Mouse (Mus musculus) limb, embryonic 13.5 days (tissue): ENCODE measurements around the gene St6galnac3. TPM values are rescaled to one million over a fixed set of nuclear protein-coding genes. Genes with fewer than 3 reads are reported as not detected.
A peak's percentile ranks its signal among the peaks of the same experiment; 100 is the strongest.

ENCODE experiments used
- ATAC-seq: fragments of 200-750 bp; cut with Nextera tagmentation; 2 replicates; pipeline ENCODE4 v1.8.0; 2017; ENCODE audit warnings: low read depth, moderate number of reproducible peaks, moderate TSS enrichment; ENCODE audit not compliant: low FRiP score
- H3K27ac ChIP-seq: fragments of 300-500 bp; sonication (generic); 2 replicates; pipeline ENCODE4 v1.5.1; 2015; ENCODE audit warnings: inconsistent platforms, mild to moderate bottlenecking, moderate library complexity
- H3K27me3 ChIP-seq: fragments of 300-500 bp; sonication (generic); 2 replicates; pipeline ENCODE4 v1.6.1; 2015; ENCODE audit warnings: mild to moderate bottlenecking, inconsistent platforms
- H3K36me3 ChIP-seq: fragments of 300-500 bp; sonication (generic); 2 replicates; pipeline ENCODE4 v1.6.1; 2015; ENCODE audit warnings: inconsistent platforms, mild to moderate bottlenecking, moderate library complexity
- H3K4me1 ChIP-seq: fragments of 300-500 bp; sonication (generic); 2 replicates; pipeline ENCODE4 v1.6.1; 2015; ENCODE audit warnings: inconsistent platforms
- H3K4me2 ChIP-seq: fragments of 300-500 bp; sonication (generic); replicated peaks from 2 replicates; pipeline ENCODE4 v1.6.1; 2015; ENCODE audit warnings: inconsistent platforms, mild to moderate bottlenecking, moderate library complexity
- H3K4me3 ChIP-seq: fragments of 300-500 bp; sonication (generic); 2 replicates; pipeline ENCODE4 v1.5.1; 2015; ENCODE audit warnings: moderate library complexity, mild to moderate bottlenecking, inconsistent platforms
- H3K9ac ChIP-seq: fragments of 300-500 bp; sonication (generic); 2 replicates; pipeline ENCODE4 v1.6.1; 2015; ENCODE audit warnings: mild to moderate bottlenecking, inconsistent platforms
- H3K9me3 ChIP-seq: fragments of 300-500 bp; sonication (generic); 2 replicates; pipeline ENCODE4 v1.6.1; 2016; ENCODE audit warnings: inconsistent platforms
- WGBS: fragments of 180-500 bp; shearing (Covaris S2); methylation state at CpG from one replicate; pipeline ENCODE4 v1.1.7; 2015; 5-methylcytosine and 5-hydroxymethylcytosine counted together
- polyA plus RNA-seq: library from polyadenylated mRNA; unstranded; fragments of >200 nt; fragmentation: Nextera tagmentation; extraction: Ambion mirVana; gene quantifications from 2 replicates; pipeline ENCODE4 v1.2.1, GENCODE M21; 2015

Gene St6galnac3
- polyA plus RNA-seq, 1 experiment from 2014 or later = 53.7 TPM

DNA sequence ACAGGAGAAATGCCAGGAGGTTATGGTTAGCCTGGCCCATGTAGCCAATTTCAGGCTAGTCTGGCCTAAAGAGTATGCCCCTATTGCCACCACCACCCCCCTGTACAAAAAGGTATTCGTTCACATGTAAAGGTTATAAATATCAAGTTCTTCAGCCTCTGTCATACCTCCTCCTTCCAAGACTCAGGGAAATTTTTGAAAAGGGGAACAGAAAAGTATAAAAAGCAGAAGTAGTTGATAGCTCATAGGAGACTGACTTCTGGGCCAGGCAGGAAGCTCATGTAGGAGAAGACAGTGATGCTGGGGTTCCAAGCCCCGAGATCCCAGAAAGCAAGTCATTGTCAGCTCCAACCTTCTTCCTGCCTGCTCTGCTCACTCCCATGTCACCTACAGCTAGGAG is 158.9 kb downstream of the St6galnac3 start:
- no peak for ATAC-seq
- H3K4me1 ChIP-seq = peaks cover 3% of the 10 kb centered on the region; the same call in 1 of the 2 replicates
- no peak overlapping the region for H3K9ac ChIP-seq
- H3K36me3 ChIP-seq = no peaks in the 10 kb centered on the region
- no peaks in the 10 kb centered on the region for H3K27me3 ChIP-seq
- H3K27ac ChIP-seq = no peak overlapping the region; the same call in 1 of the 2 replicates
- WGBS = 87% methylated on average over 2 of the region's 2 CpGs
- H3K9me3 ChIP-seq = no peaks in the 10 kb centered on the region
- H3K4me2 ChIP-seq = no peak overlapping the region
- H3K4me3 ChIP-seq = no peak overlapping the region

GRCm38 (mm10) chr3:153560897-153561296 is 164.1 kb downstream of the St6galnac3 start:
- Histone ChIP-seq H3K4me3 (no peak overlapping the region), H3K4me2 (no peak overlapping the region), H3K9me3 (no peaks in the 10 kb centered on the region), H3K9ac (no peak overlapping the region), H3K27ac (no peak overlapping the region), H3K36me3 (no peaks in the 10 kb centered on the region), H3K4me1 (no peaks in the 10 kb centered on the region), H3K27me3 (no peaks in the 10 kb centered on the region)
- ATAC-seq = no peak
- WGBS = 81% methylated on average over 6 of the region's 6 CpGs

DNA sequence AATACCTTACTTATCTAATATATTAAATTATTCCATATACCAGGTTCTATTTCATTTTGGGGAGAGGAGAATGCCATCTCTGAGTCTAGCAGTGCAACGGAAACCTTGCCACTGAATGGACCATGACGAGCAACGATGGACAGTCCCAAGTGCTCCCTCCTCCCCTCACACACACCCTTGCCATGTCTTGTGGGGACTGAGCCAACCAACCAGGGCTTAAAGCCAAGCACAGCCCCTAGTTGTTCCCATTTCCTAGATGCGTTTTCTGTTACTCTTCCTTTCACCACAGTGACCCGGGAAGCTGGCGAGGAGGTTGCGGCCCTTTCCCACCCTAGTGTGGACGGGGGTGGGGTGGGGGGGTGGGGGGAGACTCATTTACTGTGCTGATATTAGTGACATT is 165.4 kb downstream of the St6galnac3 start:
- Histone ChIP-seq H3K27me3 (no peaks in the 10 kb centered on the region), H3K4me3 (no peak overlapping the region), H3K9me3 (no peaks in the 10 kb centered on the region), H3K27ac (no peak overlapping the region), H3K4me1 (no peaks in the 10 kb centered on the region), H3K4me2 (no peak overlapping the region), H3K36me3 (no peaks in the 10 kb centered on the region), H3K9ac (no peak overlapping the region)
- no peak for ATAC-seq
- WGBS = 92% methylated on average over 8 of the region's 8 CpGs

GRCm38 (mm10) chr3:153556621-153557020 is 168.4 kb downstream of the St6galnac3 start:
- Histone ChIP-seq H3K9me3 (no peaks in the 10 kb centered on the region), H3K27ac (no peak overlapping the region), H3K9ac (no peak overlapping the region), H3K27me3 (no peaks in the 10 kb centered on the region), H3K36me3 (no peaks in the 10 kb centered on the region), H3K4me1 (no peaks in the 10 kb centered on the region), H3K4me2 (no peak overlapping the region), H3K4me3 (no peak overlapping the region)
- no peak for ATAC-seq
- 79% methylated on average over 11 of the region's 11 CpGs for WGBS

DNA sequence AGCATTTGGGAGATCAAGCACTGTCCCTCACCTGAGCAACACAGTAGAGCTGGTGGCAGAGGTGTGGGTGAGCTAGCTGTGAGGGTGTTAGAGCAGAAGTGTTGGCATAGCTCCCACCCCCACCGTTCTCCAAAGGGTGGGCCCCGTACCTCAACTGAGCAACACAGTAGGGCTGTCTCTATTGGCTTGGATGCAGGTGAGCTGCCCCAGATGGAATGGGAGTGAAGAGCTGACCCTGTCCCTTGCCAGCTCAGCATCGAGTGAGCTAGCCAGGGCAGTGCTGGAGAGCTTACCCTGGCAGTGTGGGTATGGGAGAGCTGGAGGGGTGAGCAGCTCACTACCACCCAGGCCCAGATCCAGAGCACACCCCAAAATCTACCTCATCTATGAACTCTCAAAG is 171.3 kb downstream of the St6galnac3 start:
- no peak overlapping the region for H3K4me2 ChIP-seq
- WGBS = 96% methylated on average over 3 of the region's 3 CpGs
- no peaks in the 10 kb centered on the region for H3K9me3 ChIP-seq
- H3K27me3 ChIP-seq = no peaks in the 10 kb centered on the region
- ATAC-seq = 0 out of 2 replicates have a peak, but pooled peaks have one; percentile 36
- H3K9ac ChIP-seq = no peak overlapping the region
- no peak overlapping the region for H3K27ac ChIP-seq
- no peaks in the 10 kb centered on the region for H3K36me3 ChIP-seq
- no peaks in the 10 kb centered on the region for H3K4me1 ChIP-seq
- no peak overlapping the region for H3K4me3 ChIP-seq

DNA sequence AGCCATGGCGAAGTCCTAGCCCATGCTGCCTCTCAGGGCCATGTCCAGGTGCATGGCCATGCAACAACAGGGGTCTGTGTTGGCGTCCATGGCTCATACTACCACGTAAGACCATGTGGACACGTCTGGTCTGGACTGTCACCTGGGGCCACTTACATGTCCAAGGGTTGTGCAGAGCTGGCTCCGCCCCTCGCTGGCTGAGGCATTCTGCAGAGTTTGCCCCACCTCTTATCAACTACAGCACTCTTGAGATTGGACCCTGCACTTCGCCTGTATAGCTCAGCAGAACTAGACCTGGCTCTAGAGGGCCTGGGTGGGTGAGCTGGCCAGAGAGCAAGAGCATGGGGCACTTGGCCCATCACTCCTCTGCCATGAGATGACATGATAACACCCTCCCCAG is 171.7 kb downstream of the St6galnac3 start:
- no peak for ATAC-seq

DNA sequence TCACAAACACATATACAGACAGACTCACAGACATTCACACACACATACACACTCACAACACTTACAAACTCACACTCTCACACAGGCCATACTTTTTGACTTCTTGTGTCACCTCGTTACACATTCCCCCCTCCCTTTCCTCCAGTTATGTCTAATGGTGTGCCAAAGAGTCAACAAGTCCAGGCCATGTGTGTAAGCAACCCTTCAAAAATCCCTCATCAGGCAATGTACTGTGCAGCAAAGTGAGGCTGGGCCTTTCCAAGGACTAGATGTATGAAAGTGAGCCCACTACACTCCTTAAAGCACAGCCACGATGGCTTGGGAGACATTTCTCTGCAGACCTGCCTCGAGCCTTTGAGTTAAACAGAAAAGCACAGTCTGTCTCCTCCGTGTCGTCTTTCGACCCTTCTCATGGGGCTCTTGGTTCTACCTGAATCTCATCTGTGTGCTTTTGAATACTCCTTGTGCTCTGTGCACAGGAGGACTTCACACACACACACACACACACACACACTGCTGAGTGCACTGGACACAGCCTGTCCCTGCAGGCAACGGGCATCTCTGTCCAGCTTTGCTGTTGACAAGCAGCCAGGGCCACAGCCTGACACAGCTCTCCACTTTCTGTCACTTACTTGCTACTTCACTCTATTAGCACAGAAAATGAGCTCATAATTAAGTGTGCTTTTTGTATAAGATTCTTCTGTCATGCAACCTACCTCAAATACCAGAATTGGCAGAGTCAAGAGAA is 177.9 kb downstream of the St6galnac3 start:
- no peak for ATAC-seq

More for the DNA sequence above, 171.7 kb downstream of the St6galnac3 start:
- no peak overlapping the region for H3K9ac ChIP-seq
- H3K4me3 ChIP-seq = no peak overlapping the region
- no peaks in the 10 kb centered on the region for H3K36me3 ChIP-seq
- H3K9me3 ChIP-seq = no peaks in the 10 kb centered on the region
- no peak overlapping the region for H3K4me2 ChIP-seq
- WGBS = 91% methylated on average over 7 of the region's 7 CpGs
- no peak overlapping the region for H3K27ac ChIP-seq
- H3K4me1 ChIP-seq = no peaks in the 10 kb centered on the region
- no peaks in the 10 kb centered on the region for H3K27me3 ChIP-seq

DNA sequence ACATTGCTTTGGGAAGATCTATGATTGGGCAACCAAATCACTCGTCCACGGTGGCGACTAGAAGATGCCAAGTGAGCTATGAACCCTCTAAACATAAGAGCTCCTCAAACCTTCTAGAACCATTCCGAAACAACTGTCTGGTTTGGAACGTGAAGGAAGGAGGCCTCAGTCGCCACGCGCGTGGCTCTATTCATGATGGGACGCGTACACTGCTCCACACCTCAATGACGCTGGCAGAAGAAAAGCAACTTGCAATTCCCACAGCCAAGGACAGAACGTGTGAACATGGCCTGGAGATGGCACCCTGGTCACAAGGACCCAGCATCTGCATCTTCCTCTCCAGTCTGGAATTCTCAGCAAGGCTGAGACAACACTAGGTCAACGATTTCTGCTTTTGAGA is 185.1 kb downstream of the St6galnac3 start:
- 90% methylated on average over 14 of the region's 14 CpGs for WGBS

More for the DNA sequence above, 177.9 kb downstream of the St6galnac3 start:
- H3K4me3 ChIP-seq = no peak overlapping the region
- no peak overlapping the region for H3K27ac ChIP-seq
- no peak overlapping the region for H3K4me2 ChIP-seq
- no peaks in the 10 kb centered on the region for H3K9me3 ChIP-seq
- no peaks in the 10 kb centered on the region for H3K4me1 ChIP-seq
- H3K9ac ChIP-seq = no peak overlapping the region
- 81% methylated on average over 7 of the region's 7 CpGs for WGBS
- H3K36me3 ChIP-seq = no peaks in the 10 kb centered on the region
- H3K27me3 ChIP-seq = no peaks in the 10 kb centered on the region

DNA sequence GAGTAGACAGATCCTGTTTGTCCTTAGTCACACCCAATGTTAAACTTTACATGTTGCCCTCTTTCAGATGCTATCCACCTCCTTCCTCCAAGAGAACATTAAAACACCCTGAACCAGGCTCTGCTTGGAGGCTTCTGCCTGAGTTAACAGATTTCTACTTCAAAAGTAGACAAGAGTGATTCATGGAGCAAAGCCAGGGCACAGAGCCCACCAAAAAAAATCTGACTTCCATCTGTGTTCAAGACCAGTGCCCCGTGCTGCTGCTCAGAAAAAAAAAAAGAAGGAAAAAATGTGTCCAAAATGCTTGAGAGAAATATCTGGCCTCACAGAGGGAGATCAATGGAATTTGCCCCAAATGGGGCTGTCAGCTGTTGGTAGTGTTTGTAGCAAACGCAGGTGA is 186.6 kb downstream of the St6galnac3 start:
- Histone ChIP-seq H3K27me3 (no peaks in the 10 kb centered on the region), H3K9me3 (no peaks in the 10 kb centered on the region), H3K36me3 (no peaks in the 10 kb centered on the region), H3K4me2 (no peak overlapping the region), H3K27ac (no peak overlapping the region), H3K4me3 (no peak overlapping the region), H3K4me1 (peaks cover 11% of the 10 kb centered on the region; the same call in 1 of the 2 replicates), H3K9ac (no peak overlapping the region)
- 22% methylated on average over 2 of the region's 2 CpGs for WGBS
- ATAC-seq = no peak

More for the DNA sequence above, 185.1 kb downstream of the St6galnac3 start:
- ATAC-seq = no peak
- Histone ChIP-seq H3K4me3 (no peak overlapping the region), H3K27me3 (no peaks in the 10 kb centered on the region), H3K9me3 (no peaks in the 10 kb centered on the region), H3K27ac (no peak overlapping the region), H3K36me3 (no peaks in the 10 kb centered on the region), H3K4me1 (peaks cover 11% of the 10 kb centered on the region; the same call in 1 of the 2 replicates), H3K9ac (no peak overlapping the region), H3K4me2 (no peak overlapping the region)

DNA sequence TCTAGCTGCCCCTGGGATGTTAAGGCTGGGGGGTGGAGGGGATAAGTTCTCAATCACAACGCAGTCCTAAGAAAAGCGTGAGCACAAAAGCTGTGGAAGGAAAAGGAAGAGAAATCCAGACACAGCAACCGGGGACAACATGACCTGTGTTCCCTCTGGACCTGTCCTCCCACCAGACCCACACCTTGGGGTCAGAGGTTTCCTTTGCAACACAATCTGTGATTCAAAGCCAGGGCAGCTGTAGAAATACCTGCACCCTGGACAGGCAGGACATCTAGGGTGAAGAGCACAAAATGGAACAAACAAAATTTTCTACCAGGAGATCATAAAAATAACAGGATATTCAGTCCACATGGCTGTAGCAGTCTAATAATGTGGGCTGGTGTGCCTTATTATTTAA is 187.5 kb downstream of the St6galnac3 start:
- ATAC-seq = no peak
- Histone ChIP-seq H3K36me3 (no peaks in the 10 kb centered on the region), H3K27ac (no peak overlapping the region), H3K4me2 (no peak overlapping the region), H3K9me3 (no peaks in the 10 kb centered on the region), H3K9ac (no peak overlapping the region), H3K4me3 (no peak overlapping the region), H3K4me1 (peaks cover 11% of the 10 kb centered on the region; the same call in 1 of the 2 replicates), H3K27me3 (no peaks in the 10 kb centered on the region)
- WGBS = 76% methylated on average over 3 of the region's 3 CpGs

DNA sequence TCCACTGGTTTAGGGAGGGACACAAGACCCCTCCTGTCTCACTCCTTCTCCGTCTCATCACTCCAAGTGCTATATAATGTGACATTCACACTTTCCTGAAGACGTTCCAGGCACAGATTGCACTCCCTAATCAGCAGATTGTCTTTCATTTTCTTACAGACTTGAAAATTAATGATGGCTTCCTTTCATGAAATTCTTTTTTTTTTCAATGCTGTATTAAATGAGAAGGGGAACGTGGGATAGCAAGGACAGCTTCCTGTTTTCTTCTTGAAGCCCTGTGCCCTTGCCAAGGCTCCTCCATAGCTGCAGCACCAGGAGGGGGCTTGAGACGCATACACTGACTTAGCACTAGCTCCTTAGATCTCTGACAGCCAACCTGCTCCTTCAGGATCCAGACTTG is 188.7 kb downstream of the St6galnac3 start:
- 79% methylated on average over 4 of the region's 4 CpGs for WGBS
- ATAC-seq = no peak

DNA sequence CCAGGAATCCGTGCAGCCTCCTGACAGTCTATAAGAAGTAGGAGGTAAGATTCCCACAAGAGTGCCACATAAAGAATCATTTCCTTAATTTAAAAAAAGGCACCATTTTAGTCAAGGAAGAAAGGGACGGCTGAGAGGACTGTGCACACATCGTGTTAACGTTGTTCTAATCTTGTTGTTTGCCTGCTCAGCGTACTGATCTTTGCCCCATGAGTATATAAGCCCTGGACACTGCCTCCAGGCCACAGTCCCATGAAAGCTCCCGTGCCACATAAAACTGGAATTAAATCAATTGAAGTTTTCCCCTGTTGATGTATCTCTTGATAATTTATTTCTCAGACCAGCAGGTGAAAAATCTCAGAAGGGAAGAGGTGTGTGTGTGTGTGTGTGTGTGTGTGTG is 195.8 kb downstream of the St6galnac3 start:
- WGBS = 88% methylated on average over 6 of the region's 6 CpGs

More for the DNA sequence above, 188.7 kb downstream of the St6galnac3 start:
- Histone ChIP-seq H3K4me3 (no peak overlapping the region), H3K9ac (no peak overlapping the region), H3K4me2 (no peak overlapping the region), H3K36me3 (no peaks in the 10 kb centered on the region), H3K27me3 (no peaks in the 10 kb centered on the region), H3K27ac (no peak overlapping the region), H3K9me3 (no peaks in the 10 kb centered on the region), H3K4me1 (peaks cover 11% of the 10 kb centered on the region; the same call in 1 of the 2 replicates)

More for the DNA sequence above, 195.8 kb downstream of the St6galnac3 start:
- H3K4me2 ChIP-seq = no peak overlapping the region
- peaks cover 11% of the 10 kb centered on the region for H3K4me1 ChIP-seq
- no peak overlapping the region for H3K9ac ChIP-seq
- no peaks in the 10 kb centered on the region for H3K36me3 ChIP-seq
- no peaks in the 10 kb centered on the region for H3K9me3 ChIP-seq
- no peak for ATAC-seq
- no peak overlapping the region for H3K4me3 ChIP-seq
- no peaks in the 10 kb centered on the region for H3K27me3 ChIP-seq
- H3K27ac ChIP-seq = no peak overlapping the region
